Mouse (Mus musculus): Measurements from ENCODE around the gene Phldb3. TPM values are rescaled to one million over a fixed set of nuclear protein-coding genes. Genes with fewer than 3 reads are reported as not detected.

The Phldb3 gene
- total RNA-seq, 2 experiments from 2014 or later = 0.41 to 0.54 TPM

- intact Hi-C loops (cut with DNase I) = no loop called here
- DNase-seq (ENCODE audit: extremely low spot score in 1 of 2, low spot score in 2 of 2) = no peak
These were observed 10.6 kb downstream of the Phldb3 start for GRCm38 (mm10) chr7:24621193-24621592.

- no peak for DNase-seq (ENCODE audit: extremely low spot score in 1 of 2, low spot score in 2 of 2)
- intact Hi-C loops (cut with DNase I) = no loop called here
These were observed 12.4 kb downstream of the Phldb3 start for GRCm38 (mm10) chr7:24622967-24623366.

GRCm38 (mm10) chr7:24628685-24629610 lies 18.4 kb downstream of the Phldb3 start:
- DNase-seq (ENCODE audit: extremely low spot score in 1 of 2, low spot score in 2 of 2) = peak in 1 of 2 experiments; percentile 87
- intact Hi-C loops (cut with DNase I) = no loop called here

DNA sequence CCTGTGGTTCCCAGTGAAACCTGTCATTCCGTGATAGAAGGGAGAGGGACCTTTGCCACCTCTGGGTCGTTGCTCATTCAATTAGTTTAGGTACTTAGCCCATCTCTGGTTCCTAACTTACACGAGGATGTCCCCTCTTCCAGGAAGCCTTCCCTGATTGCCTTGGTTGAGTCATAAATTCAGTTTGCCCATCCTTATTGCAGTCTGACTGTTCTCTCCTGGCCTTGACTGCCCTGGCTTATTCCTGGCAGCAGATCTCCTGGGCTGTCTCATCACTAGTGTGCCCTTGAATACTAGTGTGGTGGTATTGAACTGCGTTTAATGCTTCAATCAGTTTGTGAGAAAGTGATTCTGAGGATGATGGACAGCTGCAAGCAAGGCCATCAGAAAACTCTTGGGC lies 19.1 kb downstream of the Phldb3 start:
- intact Hi-C loops (cut with DNase I) = no loop called here
- no peak for DNase-seq (ENCODE audit: extremely low spot score in 1 of 2, low spot score in 2 of 2)

- no peak for DNase-seq (ENCODE audit: extremely low spot score in 1 of 2, low spot score in 2 of 2)
These were observed 19.7 kb downstream of the Phldb3 start for GRCm38 (mm10) chr7:24630116-24630880.

DNA sequence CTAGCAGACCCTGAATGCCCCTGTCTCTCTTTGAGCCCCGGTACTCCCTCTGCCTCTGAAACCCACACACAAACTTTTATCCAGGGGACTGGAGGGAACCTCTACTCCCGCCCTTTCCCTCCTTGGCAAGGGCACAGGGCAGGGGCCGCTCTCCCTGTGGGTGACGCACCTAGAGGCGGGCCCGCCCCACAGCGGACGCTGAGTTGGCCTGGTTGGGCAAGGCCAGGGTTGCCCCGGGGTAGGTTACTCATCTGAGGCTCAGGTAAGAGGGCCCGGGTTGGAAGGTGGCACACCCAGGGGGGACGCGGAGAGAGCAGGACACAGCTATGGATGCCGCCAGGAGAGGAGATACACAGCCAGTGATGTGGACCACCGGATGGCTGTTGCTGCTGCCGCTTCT lies 25.7 kb downstream of the Phldb3 start, which contains the start of gene Lypd3:
Gene Lypd3 (plus strand): TSS at position 287 of the 400 bp plus-strand sequence.
- intact Hi-C loops (cut with DNase I) = no loop called here
- DNase-seq (ENCODE audit: extremely low spot score in 1 of 2, low spot score in 2 of 2) = no peak

More at GRCm38 (mm10) chr7:24630116-24630880, 19.7 kb downstream of the Phldb3 start:
- intact Hi-C loops (cut with DNase I) = no loop called here

DNA sequence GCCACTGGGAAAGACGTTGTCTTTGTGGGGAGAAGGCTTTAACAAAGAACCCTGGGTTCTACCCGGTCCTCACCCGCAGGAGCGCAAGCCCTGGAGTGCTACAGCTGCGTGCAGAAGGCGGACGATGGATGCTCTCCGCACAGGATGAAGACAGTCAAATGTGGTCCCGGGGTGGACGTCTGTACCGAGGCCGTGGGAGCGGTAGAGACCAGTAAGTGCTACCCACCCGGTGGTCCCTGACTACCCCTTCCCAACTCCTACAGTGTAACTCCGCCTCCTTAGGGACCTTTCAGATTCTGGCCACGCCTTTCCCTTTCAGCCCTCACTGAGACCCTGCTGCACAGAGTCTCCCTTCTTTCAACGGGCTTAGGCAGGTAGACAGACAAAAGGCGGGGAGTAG lies 26.5 kb downstream of the Phldb3 start:
- DNase-seq (ENCODE audit: extremely low spot score in 1 of 2, low spot score in 2 of 2) = no peak
- intact Hi-C loops (cut with DNase I) = no loop called here

DNA sequence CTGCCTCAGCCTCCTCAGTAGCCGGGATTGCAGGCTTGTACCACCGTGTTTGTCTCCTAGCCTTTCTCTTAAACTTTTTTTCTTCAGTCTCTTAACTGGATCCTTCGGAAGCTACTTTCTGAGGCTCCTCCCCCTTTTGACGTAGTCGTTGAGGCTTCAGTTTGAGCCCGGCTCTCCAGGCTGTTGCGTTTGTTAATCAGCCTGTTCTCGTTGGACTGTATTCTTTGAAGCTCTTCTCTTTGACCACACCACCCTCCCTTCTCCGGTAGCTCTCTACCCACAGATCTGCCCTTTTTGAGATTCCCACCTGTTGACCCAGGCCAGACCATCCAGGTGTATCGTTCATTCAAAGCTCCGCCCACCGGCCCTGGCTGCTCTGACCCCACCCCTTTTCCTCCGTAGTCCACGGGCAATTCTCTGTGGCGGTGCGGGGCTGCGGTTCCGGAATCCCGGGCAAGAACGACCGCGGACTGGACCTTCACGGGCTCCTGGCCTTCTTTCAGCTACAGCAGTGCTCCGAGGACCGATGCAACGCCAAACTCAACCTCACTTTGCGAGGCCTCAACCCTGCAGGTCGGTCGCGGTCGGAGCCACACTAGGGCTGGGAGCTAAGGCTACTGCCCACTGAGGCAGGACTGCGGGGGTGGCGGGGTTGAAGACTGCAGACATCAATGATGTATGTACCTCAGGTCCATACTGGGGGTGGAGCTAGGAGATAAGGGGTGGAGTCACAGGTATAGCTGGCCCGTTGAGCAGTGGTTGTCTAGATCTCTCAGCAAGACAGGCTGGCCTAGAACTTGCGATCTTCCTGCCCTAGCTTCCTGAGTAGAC lies 27.7 kb downstream of the Phldb3 start:
- DNase-seq (ENCODE audit: extremely low spot score in 1 of 2, low spot score in 2 of 2) = no peak
- intact Hi-C loops (cut with DNase I) = no loop called here

DNA sequence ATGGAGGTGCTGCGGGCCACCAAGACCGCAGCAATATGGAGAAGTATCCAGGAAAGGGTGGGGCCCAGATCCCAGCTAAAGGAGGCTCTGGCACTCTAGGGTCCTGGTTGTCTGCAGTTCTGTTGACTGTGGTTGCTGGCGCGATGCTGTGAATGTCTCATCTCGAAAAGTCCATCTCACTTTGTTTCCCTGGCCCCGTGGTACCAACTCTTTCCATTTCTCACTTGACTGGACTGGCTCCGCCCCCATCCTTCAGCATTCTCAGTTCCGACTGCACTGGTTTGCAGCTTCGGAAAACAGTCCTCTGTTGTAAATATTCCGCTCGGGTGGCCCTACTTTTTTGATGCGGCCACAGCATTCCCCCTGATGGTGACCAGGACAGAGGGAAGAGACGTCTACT lies 29.9 kb downstream of the Phldb3 start:
- intact Hi-C loops (cut with DNase I) = no loop called here
- DNase-seq (ENCODE audit: extremely low spot score in 1 of 2, low spot score in 2 of 2) = no peak

GRCm38 (mm10) chr7:24642491-24642890 lies 31.9 kb downstream of the Phldb3 start:
- DNase-seq (ENCODE audit: extremely low spot score in 1 of 2, low spot score in 2 of 2) = peak; percentile 23 to 51
- intact Hi-C loops (cut with DNase I) = no loop called here

DNA sequence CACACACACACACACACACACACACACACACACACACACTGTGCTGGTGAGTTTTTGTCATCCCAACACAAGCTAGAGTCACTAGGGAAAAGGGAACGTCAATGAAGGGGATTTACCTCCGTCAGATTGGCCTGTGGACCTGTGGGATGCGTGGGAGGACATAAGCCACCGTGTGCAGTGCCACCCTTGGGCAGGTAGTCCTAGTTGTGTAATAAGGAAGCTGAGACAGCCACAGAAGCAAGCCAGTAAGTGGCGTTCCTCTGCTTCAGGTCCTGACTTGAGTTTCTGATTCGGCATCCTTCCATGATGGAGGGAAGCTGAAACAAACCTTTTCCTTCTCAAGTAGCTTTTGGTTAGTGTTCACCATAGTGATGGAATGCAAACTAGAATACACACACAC lies 33.9 kb downstream of the Phldb3 start:
- no peak for DNase-seq (ENCODE audit: extremely low spot score in 1 of 2, low spot score in 2 of 2)

DNA sequence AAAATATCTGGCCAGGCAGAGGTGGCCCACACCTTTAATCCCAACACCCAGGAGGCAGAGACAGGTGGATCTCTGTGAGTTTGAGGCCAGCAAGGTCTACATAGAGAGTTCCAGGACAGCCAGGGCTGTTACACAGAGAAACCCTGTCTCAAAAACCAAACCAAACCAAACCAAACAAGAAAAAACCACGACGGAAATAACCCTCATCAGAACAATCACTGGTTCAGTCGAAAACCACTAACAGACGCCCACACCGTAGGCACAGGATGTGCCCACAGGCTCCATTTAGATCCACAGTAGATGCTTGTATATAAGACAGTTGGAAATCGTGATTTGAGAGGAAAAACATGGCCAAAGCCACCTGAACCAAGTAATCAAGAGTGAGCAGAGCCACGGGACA lies 34.4 kb downstream of the Phldb3 start:
- intact Hi-C loops (cut with DNase I) = no loop called here
- DNase-seq (ENCODE audit: extremely low spot score in 1 of 2, low spot score in 2 of 2) = no peak

More for the DNA sequence above, 33.9 kb downstream of the Phldb3 start:
- intact Hi-C loops (cut with DNase I) = no loop called here

DNA sequence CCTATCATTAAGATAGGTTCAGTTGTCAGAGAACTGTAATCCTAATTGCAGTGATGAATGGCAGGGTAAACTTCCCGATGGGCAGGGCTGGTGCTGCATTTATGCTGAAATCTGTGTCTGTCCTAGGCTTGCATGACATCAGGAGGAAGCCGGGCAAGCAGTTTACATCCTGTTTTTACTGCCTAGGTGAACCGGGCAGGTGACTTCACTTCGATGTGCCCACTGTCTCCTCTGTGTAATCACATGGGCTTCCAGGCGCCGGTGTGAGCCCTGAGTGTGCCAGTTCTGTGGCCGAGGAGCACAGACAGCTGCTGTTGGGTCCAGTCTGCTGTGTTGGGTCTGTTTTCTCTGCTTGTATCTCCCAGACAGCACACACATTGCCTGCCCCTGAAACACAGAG lies 35.9 kb downstream of the Phldb3 start:
- intact Hi-C loops (cut with DNase I) = no loop called here

DNA sequence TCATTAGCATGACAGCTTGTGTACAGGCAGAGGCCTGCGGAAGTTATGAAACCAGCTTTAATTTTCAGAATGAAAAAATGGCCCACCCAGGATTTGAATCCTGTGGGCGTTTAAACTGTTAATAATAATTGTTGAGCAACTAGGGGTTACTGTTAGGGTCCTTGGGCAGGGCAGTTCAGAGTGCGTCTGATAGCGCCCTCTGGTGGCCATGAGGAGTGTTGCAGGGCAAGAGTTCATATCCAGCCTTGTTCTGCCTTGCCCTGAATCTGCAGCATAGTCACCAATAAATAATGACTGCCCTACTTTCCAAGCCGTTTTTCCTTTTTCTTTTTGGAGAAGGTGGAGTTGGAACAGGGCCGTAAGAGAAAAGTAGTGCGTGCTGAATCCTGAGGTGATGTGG lies 43.1 kb downstream of the Phldb3 start:
- peak in 1 of 2 experiments; percentile 15 for DNase-seq (ENCODE audit: extremely low spot score in 1 of 2, low spot score in 2 of 2)
- intact Hi-C loops (cut with DNase I) = no loop called here

More for the DNA sequence above, 35.9 kb downstream of the Phldb3 start:
- DNase-seq (ENCODE audit: extremely low spot score in 1 of 2, low spot score in 2 of 2) = no peak

DNA sequence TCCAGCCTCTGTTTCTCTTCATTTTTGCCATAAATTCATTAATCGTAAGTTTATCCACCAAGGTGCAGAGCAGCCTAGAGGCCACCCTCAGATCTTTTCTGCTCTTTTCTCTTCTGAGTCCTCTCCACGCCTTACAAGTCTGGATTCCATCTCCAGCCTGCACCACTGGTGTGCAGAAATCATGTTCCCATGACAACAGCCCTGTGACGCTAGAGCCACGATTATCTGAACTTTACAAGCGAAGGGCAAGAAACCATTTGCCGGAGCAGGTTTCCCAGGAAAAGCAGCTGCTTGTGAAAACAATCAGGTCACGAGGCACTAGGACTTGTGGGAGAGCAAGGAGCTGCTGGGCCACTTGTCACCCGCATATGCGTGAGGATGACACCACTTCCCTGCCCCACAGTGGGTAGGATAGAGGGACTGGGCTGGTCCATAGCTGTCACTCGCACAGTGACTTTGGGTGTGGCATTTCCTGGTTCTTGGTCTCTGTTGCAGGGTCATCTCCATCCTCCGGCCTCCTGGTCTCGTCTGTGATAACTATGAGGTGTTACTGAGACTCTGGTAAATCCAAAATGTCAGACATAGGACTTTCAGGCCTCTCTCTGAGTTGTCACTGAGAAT lies 49.3 kb downstream of the Phldb3 start:
- intact Hi-C loops (cut with DNase I) = loop anchor here (10.0 kb wide), 1 partner anchor 205 kb away; the partner anchor contains the start of gene Irgc1
- no peak for DNase-seq (ENCODE audit: extremely low spot score in 1 of 2, low spot score in 2 of 2)

DNA sequence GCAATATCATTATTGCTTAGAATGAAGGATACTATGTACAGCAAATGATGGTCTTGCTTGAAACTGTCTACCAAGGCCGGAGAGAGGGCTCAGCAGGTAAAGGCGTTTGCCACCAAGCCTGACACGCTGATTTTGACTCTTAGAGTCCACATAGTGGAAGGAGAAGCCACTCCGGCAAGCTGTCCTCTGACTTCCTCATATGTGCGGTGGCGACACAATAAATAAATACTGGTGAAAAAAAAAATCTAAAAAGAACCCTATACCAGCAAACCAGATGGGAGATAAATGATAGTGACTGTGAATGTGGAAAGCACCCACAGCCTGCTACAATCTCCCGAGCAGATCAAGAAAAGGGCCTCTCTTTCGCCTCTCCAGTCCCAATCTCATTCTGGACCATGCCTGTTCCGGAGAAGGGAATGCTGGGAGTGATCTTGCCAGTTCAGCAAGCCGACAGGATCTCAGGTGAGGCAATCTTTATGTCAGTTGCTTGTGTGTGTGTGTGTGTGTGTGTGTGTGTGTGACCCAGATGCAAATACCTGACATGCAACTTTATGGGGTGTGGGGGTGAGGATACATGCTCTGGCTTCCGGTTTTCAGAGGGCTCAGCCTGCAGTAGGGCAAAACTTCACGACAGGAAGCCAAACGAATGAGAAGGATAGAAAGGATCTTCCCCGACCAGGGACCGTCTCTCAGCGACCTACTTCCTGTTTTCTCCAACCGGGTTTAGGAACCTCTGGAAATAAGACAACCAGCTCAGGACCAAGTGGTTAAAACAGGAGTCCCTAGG lies 50.7 kb downstream of the Phldb3 start:
- intact Hi-C loops (cut with DNase I) = loop anchor here (10.0 kb wide), 1 partner anchor 207 kb away; the partner anchor contains the start of gene Irgc1
- no peak for DNase-seq (ENCODE audit: extremely low spot score in 1 of 2, low spot score in 2 of 2)

- DNase-seq (ENCODE audit: extremely low spot score in 1 of 2, low spot score in 2 of 2) = peak; percentile 23 to 62
- intact Hi-C loops (cut with DNase I) = loop anchor here (2.0 to 10.0 kb wide), 2 partner anchors 64 to 208 kb away; partner anchors contain the start of gene Irgc1
These were observed 52.0 kb downstream of the Phldb3 start for GRCm38 (mm10) chr7:24662575-24662974.
